Mouse (Mus musculus): ENCODE results near the gene Lenep.
"Not testable (repeated sequence)": the region's sequence is repeated elsewhere in the genome, so short reads cannot be mapped to it uniquely, and the experiment has no call there.

Lenep gene

GRCm38 (mm10) chr3:89402693-89403092 lies at the start of gene Lenep:
TSS of gene Lenep (minus strand) at chr3:89402793.
- no peak for DNase-seq

DNA sequence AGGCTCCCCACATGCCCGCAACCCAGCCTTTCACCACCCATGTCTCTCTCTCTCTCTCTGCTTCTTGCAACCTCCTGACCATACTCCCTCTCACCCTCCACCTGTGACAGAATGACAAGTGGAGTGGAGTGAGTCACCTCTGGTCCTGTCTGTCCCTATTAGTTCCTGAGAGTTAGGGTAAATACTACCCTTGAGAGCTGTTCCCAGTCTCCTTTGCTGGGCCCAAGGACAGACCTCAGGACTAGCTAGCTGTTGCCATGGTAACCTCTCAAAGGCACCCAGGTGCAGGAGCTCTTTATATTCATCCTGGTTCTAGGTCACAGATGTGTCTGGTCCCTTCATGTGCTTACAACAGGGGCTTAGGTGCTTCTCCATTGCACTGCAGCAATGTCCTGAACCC lies 49.3 kb upstream of the Lenep start:
- DNase-seq, result peak in 1 of 2 experiments; percentile 39

DNA sequence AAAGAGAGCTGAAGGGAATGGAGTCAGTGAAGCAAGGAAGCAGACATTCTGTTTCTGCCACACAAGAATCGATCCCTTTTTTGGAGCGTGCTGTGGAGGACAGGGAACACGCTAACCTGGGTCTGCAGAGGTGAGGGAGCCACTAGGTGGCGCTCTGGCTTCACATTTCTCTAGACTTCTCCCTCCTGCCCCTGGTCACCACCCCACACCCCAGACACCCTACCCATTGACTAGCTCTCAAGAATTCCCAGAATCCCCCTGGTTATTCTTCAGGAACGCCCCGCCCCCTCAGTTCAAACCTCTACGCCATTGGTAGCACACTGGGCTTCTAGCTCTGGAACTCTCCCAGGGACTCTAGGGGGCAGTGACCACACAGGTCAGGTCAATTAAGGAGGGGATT lies 46.9 kb upstream of the Lenep start:
- peak; percentile 81 to 85 for DNase-seq

DNA sequence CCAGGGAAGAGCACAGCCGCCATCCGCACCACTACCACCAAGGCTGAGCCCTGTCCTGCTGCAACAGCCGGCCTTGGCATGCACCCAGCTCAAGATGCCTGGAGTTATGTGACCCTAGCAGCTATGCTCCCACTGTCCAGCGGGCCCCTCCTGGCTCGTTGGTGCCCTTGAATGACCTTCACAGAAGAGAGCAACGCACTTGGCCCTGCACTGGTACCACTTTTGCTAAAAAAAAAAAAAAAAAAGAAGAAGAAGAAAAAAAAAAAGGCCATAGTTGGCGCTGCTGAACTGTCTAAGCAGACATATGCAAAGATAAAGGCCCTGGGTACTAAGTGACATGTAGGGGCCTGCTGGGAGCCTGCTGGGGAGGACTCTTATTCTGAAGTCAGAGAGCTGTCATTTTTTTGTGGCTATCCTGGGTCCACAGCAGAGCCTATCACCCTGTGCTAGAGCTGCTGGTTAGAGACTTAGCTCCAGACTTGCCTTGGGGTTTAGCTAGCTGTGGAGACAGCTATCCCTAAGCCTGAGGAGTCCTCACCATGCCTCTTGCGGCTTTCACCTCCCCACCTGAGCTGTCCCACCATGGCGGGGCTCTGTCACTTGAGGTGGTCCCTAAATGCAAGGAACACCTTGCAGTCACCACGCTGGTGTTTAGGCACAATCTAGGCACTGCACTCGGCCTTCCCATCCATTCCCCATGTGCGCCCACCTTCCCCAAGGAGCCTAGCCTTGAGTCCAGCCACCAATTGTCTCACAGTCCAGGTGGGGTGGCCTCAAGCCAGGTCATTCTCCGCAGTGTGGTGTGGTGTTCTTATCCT lies 46.3 kb upstream of the Lenep start:
- peak; percentile 60 to 80 for DNase-seq

DNA sequence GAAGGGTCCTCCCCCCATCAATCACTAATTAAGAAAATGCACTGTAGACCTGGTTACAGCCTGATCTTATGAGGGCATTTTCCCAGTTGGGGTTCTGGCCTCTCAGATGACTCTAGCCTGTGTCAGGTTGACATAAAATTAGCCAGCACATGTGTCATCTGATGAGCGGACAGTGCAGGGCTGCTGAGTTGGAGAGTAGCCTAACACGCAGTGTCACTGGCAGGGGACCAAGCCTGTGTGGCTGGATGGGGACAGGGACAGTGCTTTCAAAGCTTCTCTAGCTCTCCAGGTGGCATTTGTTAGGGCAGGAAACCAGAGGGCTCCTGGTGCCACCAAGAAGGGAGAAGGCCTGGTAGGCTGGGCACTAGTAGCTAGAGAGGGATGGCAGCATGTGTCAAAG lies 38.1 kb upstream of the Lenep start:
- DNase-seq, result no peak

DNA sequence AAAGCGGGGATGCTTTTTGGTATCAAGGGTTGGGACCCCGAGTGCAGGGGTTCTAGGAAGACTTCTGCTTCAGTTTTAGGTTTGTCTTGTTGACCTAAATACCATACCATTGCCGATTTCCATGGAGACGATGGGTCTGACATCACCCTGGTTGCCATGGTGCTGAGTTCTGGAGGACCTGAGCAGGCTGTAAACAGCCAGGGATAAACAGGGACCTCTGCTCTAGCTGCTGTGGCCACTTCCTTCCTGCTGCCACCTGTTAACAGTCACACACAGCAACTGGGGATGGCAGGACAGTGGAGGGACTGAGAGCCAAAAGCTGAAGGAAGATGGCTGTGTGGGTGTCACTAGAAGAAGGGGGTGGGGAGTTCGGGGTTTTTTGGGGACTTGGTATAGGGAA lies 34.7 kb upstream of the Lenep start:
- peak; percentile 59 for DNase-seq

DNA sequence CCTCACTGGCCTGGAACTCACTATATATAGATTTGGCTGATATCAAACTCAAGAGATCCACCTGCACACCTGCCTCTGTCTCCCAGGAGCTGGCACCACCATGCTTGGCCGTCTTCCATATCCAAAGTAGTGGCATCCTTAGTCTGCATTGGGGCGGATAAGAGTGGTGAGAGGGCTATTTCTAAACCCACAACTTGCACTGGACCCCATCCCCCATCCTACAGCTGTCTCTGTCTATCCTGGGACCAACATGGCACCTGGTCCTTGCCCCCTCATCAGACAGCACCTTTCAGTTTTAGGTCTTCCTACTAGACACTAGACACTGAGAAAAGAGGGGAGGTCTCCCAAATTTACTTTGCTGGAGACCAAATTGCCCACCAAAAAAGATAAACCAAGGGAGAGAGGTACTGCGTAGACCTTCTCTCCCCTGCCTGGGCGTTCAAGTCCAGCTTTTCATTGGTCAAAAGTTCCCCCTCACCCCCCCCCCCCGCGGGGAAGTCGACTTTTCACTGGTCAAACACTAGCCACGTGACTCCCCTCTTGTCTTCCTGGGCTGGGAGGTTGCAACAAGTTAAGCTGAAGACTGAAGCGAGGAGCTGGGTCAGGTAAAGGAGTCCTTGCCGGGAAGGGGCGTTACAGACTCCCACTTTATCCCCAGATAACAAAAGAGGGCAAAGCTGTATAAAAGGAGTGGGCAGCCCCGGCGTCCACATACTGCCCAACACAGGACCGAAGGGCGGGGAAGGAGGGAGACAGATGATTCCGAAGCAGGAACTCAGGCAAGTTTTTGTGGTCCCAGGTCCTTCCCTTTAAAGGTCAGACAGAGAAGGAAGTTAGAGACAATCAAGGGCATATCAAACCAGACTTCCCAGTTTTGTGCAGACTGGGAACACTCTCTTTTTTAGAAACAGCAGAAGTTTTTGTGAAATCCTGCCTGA lies 33.9 kb upstream of the Lenep start, which contains the start of gene Pbxip1:
Pbxip1 (plus strand) TSS at position 531 of the 938 bp plus-strand sequence.
- DNase-seq, result peak; percentile 74 to 76

DNA sequence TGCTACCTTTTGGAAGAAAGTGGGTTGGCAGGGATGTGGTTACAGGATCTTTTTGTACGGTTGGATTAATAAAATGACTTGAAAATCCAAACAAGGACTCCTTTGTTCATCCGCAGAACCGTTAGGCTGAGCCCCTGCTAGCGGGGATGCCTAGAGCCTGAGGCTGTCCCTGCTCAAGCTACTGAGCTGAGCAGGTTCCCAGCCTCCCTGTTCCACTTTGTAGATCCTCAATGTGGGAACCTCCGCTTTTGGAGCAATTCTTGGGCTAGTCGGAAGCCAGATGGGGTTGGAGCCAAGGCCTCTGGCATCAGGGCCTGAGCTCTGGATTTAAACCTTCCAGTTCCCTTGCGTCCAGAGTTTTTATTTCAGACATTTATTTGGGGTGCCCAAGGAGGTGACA lies 32.4 kb upstream of the Lenep start:
- DNase-seq, result no peak

DNA sequence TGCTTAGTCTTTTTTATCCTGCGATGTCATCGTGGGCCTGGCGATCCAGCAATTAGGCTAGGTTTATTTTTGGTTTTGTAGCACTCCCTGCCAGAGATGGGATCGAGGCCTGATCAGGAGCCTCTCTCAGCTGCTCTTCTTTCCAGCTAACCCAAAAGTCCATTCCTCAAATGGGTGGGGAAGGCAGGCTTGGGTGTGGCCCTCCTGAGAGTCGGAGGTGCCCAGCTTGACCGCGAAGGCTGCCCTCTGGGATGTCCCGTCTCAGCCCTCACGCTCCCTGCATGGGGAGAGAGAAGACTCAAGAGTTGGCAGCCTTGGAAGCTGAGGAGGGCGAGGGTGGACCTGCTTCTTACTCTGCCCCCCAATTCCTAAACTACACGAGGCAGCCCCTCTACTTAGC lies 31.9 kb upstream of the Lenep start:
- no peak for DNase-seq

DNA sequence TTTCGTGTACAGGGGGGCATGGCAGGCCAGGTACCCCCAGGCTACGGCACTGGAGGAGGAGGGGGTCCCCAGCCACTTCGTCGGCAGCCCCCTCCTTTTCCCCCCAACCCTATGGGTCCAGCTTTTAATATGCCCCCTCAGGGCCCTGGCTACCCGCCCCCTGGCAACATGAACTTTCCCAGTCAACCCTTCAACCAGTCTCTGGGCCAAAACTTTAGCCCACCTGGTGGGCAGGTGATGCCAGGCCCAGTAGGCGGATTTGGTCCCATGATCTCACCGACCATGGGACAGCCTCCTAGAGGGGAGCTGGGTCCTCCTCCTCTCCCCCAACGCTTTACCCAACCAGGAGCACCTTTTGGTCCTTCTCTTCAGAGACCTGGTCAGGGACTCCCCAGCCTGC lies 30.0 kb upstream of the Lenep start:
- no peak for DNase-seq

DNA sequence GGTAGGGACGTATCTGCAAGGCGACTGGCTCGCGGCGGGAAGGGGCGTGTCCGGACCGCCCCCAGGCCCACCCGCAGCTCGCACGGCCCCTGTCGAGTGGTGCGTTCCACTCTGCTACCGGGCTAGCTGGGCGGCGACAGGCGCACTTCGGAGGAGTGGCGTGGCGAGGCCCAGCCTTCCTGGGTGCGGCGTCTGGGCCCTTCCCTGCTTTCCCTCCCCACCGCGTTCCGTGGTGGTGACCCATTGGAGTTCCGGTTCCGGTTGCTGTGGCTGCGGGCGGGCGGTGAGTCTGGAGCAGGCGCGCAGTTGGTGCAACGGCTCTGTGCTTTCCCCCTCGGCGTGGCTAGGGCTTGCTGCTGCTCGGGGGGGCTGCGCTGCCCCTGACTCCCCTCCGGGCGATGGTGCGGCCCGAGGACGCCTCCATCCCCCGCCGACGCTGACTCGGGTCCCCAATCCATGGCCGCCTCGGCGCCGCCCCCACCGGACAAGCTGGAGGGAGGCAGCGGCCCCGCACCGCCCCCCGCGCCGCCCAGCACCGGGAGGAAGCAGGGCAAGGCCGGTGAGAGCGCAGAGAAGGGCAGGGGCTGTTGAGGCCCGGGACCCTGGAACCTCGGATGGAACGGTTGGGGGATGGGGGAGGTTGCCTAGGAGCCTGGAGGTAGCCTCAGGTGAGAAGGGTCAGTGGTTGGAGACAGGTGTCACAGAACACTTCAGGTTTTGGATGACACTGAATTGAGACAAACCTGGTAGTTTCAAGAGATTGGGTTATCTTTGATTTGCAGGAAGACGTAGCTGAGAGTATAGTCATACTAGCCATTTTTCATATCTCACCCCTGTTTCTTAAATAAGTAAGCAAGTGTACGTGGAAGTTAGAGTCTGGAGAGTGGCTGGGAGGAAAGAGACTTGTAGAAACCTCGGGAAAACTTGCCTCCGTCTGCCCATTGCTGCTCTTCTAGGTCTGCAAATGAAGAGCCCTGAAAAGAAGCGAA lies 27.9 kb upstream of the Lenep start, which contains the start of gene Pygo2:
Pygo2 (plus strand) TSS at position 44 of the 989 bp plus-strand sequence.
- peak; percentile 97 to 99 for DNase-seq

GRCm38 (mm10) chr3:89429021-89429420 lies 26.4 kb upstream of the Lenep start:
- DNase-seq, result not testable (repeated sequence)

GRCm38 (mm10) chr3:89425876-89426275 lies 23.3 kb upstream of the Lenep start:
- DNase-seq, result no peak

DNA sequence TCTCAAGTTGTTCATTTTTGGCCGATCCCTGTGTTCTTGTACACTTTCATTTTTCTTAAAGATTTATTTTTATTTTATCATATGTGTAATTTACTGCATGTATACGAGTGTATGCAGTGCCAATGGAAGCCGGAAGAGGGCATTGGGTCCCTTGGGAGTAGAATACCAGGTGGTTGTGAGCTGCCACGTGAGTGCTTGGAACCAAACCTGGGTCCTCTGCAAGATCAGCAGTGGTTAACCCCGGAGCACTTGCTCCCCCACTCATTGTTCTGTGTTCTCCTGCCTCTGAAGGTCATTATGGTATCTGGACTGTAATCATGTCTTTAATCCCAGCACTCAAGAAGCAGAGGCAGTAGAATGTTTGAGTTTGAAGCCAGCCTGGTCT lies 22.5 kb upstream of the Lenep start:
- DNase-seq, result no peak

- no peak for DNase-seq
Observed at GRCm38 (mm10) chr3:89424416-89425140, 22.0 kb upstream of the Lenep start.

DNA sequence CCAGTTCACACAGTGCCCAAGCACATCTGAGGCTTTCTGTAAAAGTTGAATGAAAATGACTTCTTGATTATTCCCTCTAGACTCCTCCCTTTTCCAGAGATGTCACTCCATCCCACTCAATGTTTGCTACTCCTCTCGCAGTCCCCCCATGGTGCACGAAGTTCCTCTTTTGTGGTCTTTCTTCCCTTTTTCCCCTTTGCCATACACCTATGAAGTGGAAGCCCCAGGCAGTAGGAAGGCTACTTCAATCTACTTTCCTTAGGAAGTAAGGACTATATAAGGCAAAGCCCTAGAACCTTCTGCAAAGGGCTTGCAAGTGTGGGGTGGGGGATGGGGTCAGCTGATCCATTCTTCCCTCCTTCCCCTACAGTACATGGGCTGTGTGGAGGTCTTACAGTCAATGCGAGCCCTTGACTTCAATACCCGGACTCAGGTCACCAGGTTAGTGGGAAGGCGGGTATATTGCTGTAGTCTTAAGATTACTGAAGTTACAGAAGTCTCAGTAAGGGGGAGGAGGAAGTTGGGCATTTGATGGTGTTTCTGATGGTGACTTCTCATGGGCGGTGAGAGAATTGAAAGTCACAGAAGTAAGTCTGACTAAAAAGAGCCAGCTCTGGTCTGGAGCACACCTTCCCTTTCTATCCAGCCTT lies 20.1 kb upstream of the Lenep start:
- DNase-seq, result no peak

GRCm38 (mm10) chr3:89421810-89422473 lies 19.3 kb upstream of the Lenep start:
- DNase-seq, result peak; percentile 35 to 63

DNA sequence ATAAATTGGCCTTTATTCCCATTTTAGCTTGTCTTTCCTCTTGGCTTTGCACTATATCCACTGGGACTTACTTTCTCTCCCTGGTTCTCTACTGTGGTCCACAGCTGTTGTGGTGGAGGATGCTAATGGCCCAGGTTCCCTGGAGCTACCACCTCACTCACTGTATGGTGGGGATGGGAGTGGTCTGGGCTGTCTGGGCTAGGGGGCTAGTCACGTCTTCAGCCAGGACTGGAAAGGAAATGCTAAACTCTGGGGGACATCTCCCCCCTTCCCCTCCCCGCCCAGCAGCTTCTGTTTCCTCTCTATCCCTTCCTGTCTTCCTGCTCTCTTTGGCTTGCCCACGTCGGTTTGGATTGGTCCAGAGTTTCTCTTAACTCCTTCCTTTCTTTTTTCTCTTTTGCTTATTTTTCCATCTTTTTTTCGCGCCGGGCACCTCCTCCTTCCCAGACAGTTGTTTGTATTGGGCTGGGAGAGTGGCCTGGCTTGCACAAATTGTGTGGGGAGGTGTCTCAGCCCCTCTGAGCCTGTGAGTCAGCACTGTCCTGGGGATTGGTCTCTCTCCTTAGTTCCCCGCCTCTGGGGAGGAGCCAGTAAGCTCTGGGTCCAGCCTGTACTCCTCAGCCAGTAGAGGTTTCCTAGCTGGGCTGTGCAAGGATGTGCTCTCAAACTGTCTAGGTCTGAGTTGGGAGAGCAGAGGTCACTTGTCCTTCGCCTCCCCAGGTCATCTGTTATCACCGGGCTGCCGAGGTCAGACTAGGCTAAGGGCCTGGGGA lies 18.6 kb upstream of the Lenep start:
- peak; percentile 88 to 93 for DNase-seq

GRCm38 (mm10) chr3:89420421-89420820 lies 17.8 kb upstream of the Lenep start:
- no peak for DNase-seq

- DNase-seq, result peak; percentile 52
Observed at GRCm38 (mm10) chr3:89419981-89420380, 17.4 kb upstream of the Lenep start.
